Mouse (Mus musculus): ENCODE results near the gene Chd3. TPM values are rescaled to one million over a fixed set of nuclear protein-coding genes. Genes with fewer than 3 reads are reported as not detected.
A peak's percentile ranks its signal among the peaks of the same experiment; 100 is the strongest.

The Chd3 gene
- polyA plus RNA-seq, 1 experiment from 2014 or later, result 130 TPM

DNA sequence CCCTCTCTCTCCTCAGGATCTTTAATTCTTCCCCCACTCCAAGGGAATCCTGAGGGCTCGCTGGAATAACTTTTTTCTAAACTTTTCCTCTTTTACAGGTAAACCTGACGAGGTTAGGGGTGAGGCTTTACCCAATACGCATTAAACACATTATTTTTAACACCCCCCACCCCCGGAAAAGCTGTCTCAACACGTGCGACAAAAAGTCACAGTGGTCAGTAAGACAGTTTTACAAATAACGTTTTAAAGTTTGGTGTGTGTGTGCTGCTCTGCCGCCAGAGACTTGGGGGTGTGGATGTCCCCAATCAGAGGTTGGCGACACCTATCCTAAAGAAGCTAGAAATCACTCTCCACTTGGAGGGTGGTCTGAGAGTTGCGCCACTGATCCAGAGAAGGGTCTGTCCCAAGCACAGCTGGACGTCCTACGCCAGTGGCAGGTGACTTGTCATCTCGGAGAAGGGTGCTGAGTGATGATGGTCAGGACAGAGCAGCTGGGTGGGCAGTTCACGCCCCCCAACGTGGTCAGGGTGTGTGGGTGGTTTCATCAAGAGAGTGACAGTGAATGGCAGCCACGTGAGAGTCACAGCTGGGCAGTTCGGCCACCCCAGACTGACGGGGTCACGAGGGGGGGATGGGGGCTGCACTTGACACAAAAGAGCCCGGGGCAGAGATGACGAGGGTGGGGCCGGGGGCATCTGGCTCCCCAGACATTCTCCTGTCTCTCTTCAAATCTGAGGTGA is 1.4 kb downstream of the Chd3 start:
- peak overlapping the region; percentile 100 for H3K27ac ChIP-seq
- peaks cover 20% of the 10 kb centered on the region for H3K36me3 ChIP-seq
- no peaks in the 10 kb centered on the region for H3K27me3 ChIP-seq
- no peak for ATAC-seq (ENCODE audit: insufficient number of reproducible peaks, insufficient read depth, low FRiP score, low TSS enrichment)
- H3K9me3 ChIP-seq, result no peaks in the 10 kb centered on the region
- peak overlapping the region; percentile 100 for H3K9ac ChIP-seq
- H3K4me3 ChIP-seq, result peak overlapping the region; percentile 93
- under 1% methylated on average over 22 of the region's 22 CpGs for WGBS
- peak overlapping the region; percentile 80 for H3K4me2 ChIP-seq (replicated peaks)
- H3K4me1 ChIP-seq, result peaks cover 55% of the 10 kb centered on the region

DNA sequence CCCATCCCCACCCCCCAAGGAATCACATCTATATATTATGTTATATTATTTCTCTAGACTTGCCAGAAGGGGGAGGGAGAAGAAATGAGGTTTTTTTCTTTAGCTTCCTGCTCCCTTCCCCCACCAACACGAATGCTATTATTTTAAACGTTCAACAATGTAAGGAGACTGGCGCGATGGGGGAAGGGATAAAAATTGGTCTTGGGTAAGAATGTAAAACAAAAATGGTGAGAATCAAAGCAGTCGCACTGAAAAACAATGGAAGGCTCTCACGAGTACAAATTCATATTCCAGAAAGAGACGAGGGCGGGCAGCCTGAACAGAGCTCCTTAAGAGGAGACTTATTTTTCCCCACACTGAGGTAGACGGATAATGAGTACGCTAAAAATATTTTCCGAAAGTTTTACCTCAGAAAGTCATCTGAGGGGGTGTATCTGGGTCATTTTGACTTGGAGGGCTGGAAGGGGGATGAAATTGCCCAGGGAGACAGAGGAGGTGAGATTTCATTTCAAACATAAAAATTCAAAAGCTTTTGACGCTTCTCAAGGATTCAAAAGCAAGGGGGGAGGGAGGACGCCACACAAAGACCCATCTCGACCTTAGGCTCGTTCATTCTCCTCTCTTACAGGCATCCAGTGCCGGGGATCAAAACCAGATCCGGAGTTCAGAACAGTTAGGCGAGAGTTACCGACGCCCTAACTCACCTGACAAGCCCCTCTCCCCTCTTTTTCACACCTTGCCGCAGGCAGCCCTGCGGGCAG is 2.2 kb downstream of the Chd3 start:
- under 1% methylated on average over 22 of the region's 22 CpGs for WGBS
- Histone ChIP-seq H3K27me3 (no peaks in the 10 kb centered on the region), H3K4me1 (peaks cover 52% of the 10 kb centered on the region), H3K4me2 (replicated peaks) (peak overlapping the region; percentile 80), H3K9ac (peak overlapping the region; percentile 100), H3K9me3 (no peaks in the 10 kb centered on the region), H3K36me3 (peaks cover 22% of the 10 kb centered on the region), H3K27ac (peak overlapping the region; percentile 100), H3K4me3 (peak overlapping the region; percentile 93)
- no peak; the same call in 1 of the 2 replicates for ATAC-seq (ENCODE audit: insufficient number of reproducible peaks, insufficient read depth, low FRiP score, low TSS enrichment)

DNA sequence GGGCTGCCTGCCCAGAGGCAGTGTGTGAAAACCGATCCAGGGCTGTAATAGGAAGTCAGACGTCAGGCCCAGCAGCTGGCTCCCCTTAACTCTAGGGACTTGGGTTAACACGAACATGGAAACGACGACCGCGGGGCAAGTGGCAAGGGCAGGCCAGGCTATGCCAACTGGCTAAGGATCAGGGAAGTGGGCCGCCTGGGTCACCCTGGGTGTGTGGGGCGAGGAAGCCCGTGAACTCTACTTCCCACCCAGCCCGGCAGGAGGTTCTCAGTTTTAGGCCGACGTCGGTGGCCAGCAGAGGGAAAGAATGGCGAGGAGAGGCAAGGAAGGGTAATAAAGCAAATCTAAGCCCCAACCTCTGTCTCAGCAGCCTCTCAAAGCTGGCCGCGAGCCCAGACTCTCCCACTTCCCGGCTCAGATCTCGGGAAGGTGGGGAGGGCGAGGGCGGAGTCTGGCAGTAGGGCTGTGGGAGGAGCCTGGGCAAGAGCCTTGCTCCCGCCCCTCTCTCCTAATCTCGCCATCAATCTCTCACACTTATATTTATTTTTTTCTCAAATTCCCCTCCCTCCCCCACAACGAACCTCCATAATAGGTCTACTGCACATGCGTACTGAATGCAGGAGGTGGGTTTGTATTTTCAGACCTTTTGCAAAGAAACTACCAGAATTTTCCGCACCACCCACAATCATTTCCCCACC is 2.9 kb downstream of the Chd3 start:
- under 1% methylated on average over 26 of the region's 26 CpGs for WGBS
- peak; percentile 82 for ATAC-seq (ENCODE audit: insufficient number of reproducible peaks, insufficient read depth, low FRiP score, low TSS enrichment)
- H3K4me3 ChIP-seq, result peak overlapping the region; percentile 93
- no peaks in the 10 kb centered on the region for H3K9me3 ChIP-seq
- peaks cover 29% of the 10 kb centered on the region for H3K36me3 ChIP-seq
- H3K4me1 ChIP-seq, result peaks cover 45% of the 10 kb centered on the region
- peak overlapping the region; percentile 100 for H3K27ac ChIP-seq
- peak overlapping the region; percentile 80 for H3K4me2 ChIP-seq (replicated peaks)
- peak overlapping the region; percentile 100 for H3K9ac ChIP-seq
- H3K27me3 ChIP-seq, result no peaks in the 10 kb centered on the region

DNA sequence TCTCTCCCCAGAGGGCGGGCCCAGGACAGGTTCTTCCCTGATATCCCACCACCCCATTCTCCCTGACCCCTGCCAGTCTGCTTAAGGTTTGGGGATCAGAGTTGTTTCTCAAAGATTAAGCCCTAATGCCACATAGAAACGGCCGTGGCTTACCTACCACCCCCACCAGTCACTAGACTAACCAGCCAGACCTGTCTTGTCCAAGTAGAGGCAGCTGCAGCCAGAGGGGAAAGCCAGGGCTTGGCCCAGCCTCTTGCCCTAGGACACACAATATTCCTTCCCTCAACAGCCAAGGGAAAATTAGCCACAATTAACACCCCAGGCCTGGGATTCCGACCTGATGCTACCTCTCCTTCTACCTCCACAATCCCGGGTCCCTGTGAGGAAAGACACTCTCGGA is 3.5 kb downstream of the Chd3 start:
- H3K4me1 ChIP-seq, result peaks cover 39% of the 10 kb centered on the region
- peak overlapping the region; percentile 99 for H3K27ac ChIP-seq
- H3K9ac ChIP-seq, result peak overlapping the region; percentile 73
- H3K9me3 ChIP-seq, result no peaks in the 10 kb centered on the region
- no peaks in the 10 kb centered on the region for H3K27me3 ChIP-seq
- H3K4me3 ChIP-seq, result peak overlapping the region; percentile 93
- no peak for ATAC-seq (ENCODE audit: insufficient number of reproducible peaks, insufficient read depth, low FRiP score, low TSS enrichment)
- WGBS, result 15% methylated on average over 6 of the region's 6 CpGs
- peak overlapping the region; percentile 80 for H3K4me2 ChIP-seq (replicated peaks)
- peaks cover 35% of the 10 kb centered on the region for H3K36me3 ChIP-seq

DNA sequence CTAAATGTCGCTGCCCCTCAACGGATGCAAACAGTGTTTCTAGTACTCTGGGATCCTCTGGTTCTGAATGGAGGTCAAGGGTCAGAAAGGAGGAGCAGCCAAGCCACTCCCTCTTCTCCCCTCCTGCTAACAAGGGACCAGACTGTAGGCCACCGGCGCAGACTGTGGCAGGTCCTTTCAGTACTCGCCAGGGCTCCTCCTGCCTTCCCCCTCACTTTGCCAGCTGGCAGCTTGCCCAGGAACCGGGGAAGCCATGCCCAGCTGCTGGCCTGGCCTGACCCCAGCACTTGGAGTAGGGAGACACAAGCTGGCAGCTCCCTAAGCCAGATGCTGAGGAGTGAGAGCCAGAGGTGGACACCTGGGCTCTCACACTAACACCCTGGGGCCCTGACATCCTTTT is 4.3 kb downstream of the Chd3 start:
- peak overlapping the region; percentile 93 for H3K4me3 ChIP-seq
- peak overlapping the region; percentile 73; the same call in 1 of the 2 replicates for H3K9ac ChIP-seq
- peaks cover 37% of the 10 kb centered on the region for H3K4me1 ChIP-seq
- H3K27ac ChIP-seq, result peak overlapping the region; percentile 99
- no peaks in the 10 kb centered on the region for H3K27me3 ChIP-seq
- H3K36me3 ChIP-seq, result peaks cover 43% of the 10 kb centered on the region
- 4% methylated on average over 6 of the region's 6 CpGs for WGBS
- H3K4me2 ChIP-seq (replicated peaks), result peak overlapping the region; percentile 80
- no peaks in the 10 kb centered on the region for H3K9me3 ChIP-seq
- 0 out of 2 replicates have a peak, but pooled peaks have one; percentile 22 for ATAC-seq (ENCODE audit: insufficient number of reproducible peaks, insufficient read depth, low FRiP score, low TSS enrichment)

DNA sequence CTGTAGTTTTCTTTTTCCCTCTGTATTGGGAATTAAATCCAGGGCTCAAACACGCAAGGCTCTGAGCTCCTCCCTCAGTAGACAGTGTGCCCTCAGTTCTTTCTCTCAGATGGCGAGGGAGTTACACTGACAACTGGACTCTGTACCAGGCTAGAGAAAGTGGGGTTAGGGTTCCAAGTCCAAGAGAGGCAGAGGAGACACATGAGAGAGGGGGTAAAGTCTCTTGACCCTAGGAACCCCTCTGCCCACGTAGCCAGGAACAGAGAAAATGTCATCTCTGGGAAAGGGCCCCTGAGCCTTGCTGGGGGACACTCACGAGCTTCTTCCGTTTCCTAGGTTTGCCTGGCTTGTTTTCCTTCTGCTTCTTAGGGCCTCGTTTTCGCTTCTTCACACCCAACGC is 4.8 kb downstream of the Chd3 start:
- Histone ChIP-seq H3K4me2 (replicated peaks) (peak overlapping the region; percentile 80), H3K4me1 (peaks cover 37% of the 10 kb centered on the region), H3K4me3 (no peak overlapping the region), H3K27me3 (no peaks in the 10 kb centered on the region), H3K9me3 (no peaks in the 10 kb centered on the region), H3K36me3 (peaks cover 49% of the 10 kb centered on the region), H3K9ac (peak overlapping the region; percentile 21; the same call in 1 of the 2 replicates), H3K27ac (peak overlapping the region; percentile 99)
- no peak for ATAC-seq (ENCODE audit: insufficient number of reproducible peaks, insufficient read depth, low FRiP score, low TSS enrichment)
- WGBS, result 37% methylated on average over 8 of the region's 8 CpGs

DNA sequence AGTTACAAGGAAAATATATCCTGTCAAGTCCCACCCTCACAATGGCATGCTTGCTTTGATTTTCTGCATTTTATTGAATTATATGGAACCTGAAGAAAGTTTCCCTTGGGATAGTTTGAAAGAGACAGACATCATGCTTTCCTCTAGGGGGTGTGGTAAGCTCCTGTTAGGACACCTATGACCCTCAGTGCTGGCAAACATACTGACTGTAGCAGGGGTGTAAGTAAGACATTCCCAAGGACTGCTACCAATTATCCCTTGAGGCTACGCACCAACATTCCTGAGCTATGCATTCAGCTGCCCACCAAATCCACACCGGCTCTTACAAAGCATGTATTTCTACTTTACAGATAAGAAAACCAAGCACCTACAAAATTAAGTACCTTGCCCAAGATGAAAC is 6.7 kb downstream of the Chd3 start:
- WGBS, result 25% methylated on average over 2 of the region's 2 CpGs
- no peak overlapping the region for H3K9ac ChIP-seq
- 0 out of 2 replicates have a peak overlapping the region, but pooled peaks have one; percentile 4 for H3K27ac ChIP-seq
- H3K4me2 ChIP-seq (replicated peaks), result no peak overlapping the region
- no peak overlapping the region for H3K4me3 ChIP-seq
- no peak for ATAC-seq (ENCODE audit: insufficient number of reproducible peaks, insufficient read depth, low FRiP score, low TSS enrichment)
- no peaks in the 10 kb centered on the region for H3K9me3 ChIP-seq
- H3K4me1 ChIP-seq, result peaks cover 37% of the 10 kb centered on the region
- H3K36me3 ChIP-seq, result peaks cover 68% of the 10 kb centered on the region
- H3K27me3 ChIP-seq, result no peaks in the 10 kb centered on the region

DNA sequence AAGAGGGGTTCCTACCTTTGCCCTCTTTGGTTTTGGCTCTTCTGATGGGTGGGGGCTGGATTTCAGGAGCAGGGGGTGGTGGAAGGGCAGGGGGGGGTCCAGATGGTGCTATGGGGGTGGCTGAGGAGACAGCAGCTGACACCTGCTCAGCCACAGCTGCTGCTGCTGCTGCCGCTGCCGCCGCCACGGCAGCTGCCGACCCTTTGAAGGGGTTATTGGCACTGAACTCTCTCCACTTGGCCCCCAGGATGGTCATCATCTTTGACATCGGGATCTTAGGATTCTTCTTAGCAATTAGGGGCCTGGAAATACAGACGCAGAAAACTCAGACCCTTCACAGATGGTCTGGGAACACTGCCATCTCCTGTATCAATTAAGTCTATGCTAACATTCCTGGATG is 7.2 kb downstream of the Chd3 start:
- no peaks in the 10 kb centered on the region for H3K9me3 ChIP-seq
- H3K27ac ChIP-seq, result no peak overlapping the region
- H3K4me1 ChIP-seq, result peaks cover 37% of the 10 kb centered on the region
- no peak overlapping the region for H3K9ac ChIP-seq
- H3K27me3 ChIP-seq, result no peaks in the 10 kb centered on the region
- WGBS, result 50% methylated on average over 7 of the region's 7 CpGs
- no peak for ATAC-seq (ENCODE audit: insufficient number of reproducible peaks, insufficient read depth, low FRiP score, low TSS enrichment)
- H3K36me3 ChIP-seq, result peaks cover 72% of the 10 kb centered on the region
- H3K4me2 ChIP-seq (replicated peaks), result no peak overlapping the region
- H3K4me3 ChIP-seq, result no peak overlapping the region

DNA sequence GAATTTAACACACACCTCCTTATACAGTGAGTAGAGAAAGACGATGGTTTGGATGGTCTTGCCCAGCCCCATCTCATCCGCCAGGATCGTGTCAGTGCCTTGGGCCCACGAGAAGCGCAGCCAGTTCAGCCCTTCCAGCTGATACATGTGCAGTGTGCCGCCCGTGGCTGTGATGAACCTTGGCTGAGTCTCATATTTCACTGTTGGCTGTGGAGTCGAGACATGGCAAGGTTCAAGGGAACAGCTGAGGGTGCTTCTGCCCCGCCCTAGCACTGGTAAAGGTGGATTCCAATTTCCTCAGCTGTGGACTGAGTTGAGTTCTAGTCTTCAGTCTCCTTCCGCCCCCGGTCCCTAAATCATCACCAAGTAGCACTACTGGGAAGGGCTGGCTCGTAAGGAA is 11.5 kb downstream of the Chd3 start:
- no peaks in the 10 kb centered on the region for H3K27me3 ChIP-seq
- H3K9ac ChIP-seq, result no peak overlapping the region
- H3K36me3 ChIP-seq, result peaks cover 97% of the 10 kb centered on the region
- ATAC-seq (ENCODE audit: insufficient number of reproducible peaks, insufficient read depth, low FRiP score, low TSS enrichment), result no peak
- H3K9me3 ChIP-seq, result no peaks in the 10 kb centered on the region
- WGBS, result 84% methylated on average over 12 of the region's 12 CpGs
- no peak overlapping the region for H3K4me3 ChIP-seq
- no peak overlapping the region for H3K4me2 ChIP-seq (replicated peaks)
- peaks cover 3% of the 10 kb centered on the region for H3K4me1 ChIP-seq
- no peak overlapping the region for H3K27ac ChIP-seq

DNA sequence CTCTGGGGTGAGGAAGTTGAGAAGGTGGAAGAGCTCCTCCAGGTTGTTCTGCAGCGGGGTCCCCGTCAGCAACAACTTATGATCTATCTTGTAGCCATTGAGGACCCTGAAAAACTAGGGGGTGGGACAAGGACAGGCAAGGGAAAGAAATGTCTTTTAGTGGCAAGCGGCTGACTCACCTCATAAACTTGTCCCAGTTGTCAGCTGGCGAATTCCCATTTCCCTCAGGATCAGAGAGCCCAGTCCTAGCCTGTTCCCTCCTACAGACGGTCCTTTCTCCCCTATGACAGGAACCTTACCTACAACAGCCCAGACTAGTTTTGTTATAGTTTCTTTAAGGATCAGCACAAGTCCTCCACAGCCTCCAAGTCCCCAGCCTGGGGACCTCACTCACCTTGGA is 12.7 kb downstream of the Chd3 start:
- no peak overlapping the region for H3K4me3 ChIP-seq
- no peaks in the 10 kb centered on the region for H3K27me3 ChIP-seq
- H3K4me2 ChIP-seq (replicated peaks), result no peak overlapping the region
- H3K9ac ChIP-seq, result no peak overlapping the region
- H3K4me1 ChIP-seq, result no peaks in the 10 kb centered on the region
- H3K27ac ChIP-seq, result no peak overlapping the region
- no peak for ATAC-seq (ENCODE audit: insufficient number of reproducible peaks, insufficient read depth, low FRiP score, low TSS enrichment)
- WGBS, result 95% methylated on average over 5 of the region's 5 CpGs
- peaks cover 98% of the 10 kb centered on the region for H3K36me3 ChIP-seq
- no peaks in the 10 kb centered on the region for H3K9me3 ChIP-seq

DNA sequence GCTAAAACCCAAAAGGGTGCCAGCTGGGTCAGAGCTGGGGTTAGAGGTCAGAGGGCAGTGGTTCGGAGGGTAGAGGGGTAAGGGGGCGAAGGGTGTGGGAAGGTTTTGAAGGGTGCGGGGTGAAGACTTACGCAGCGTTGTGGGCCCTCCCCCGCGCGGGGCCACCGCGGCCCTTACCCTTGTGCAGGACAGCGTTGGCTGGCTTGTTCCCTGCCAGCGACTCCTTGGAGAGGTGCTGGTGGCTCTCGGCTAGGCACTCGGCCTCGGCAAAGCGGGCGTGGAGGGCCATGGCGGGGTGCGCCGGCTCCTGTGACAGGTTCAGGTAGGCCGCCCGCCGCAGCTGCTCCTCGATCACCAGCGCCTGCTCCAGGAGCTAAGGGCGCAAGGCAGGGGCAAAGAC is 22.8 kb downstream of the Chd3 start:
- no peak for ATAC-seq (ENCODE audit: insufficient number of reproducible peaks, insufficient read depth, low FRiP score, low TSS enrichment)
- H3K4me2 ChIP-seq (replicated peaks), result no peak overlapping the region
- 87% methylated on average over 25 of the region's 26 CpGs for WGBS
- no peak overlapping the region for H3K4me3 ChIP-seq
- no peaks in the 10 kb centered on the region for H3K27me3 ChIP-seq
- H3K9me3 ChIP-seq, result no peaks in the 10 kb centered on the region
- peaks cover 2% of the 10 kb centered on the region; the same call in 1 of the 2 replicates for H3K4me1 ChIP-seq
- no peak overlapping the region for H3K9ac ChIP-seq
- H3K27ac ChIP-seq, result no peak overlapping the region
- peaks cover 85% of the 10 kb centered on the region for H3K36me3 ChIP-seq
